Mouse (Mus musculus): ENCODE results near the gene Stat3.
A peak's percentile ranks its signal among the peaks of the same experiment; 100 is the strongest.

The Stat3 gene

GRCm38 (mm10) chr11:100855178-100855577 lies 84.2 kb downstream of the Stat3 start:
- no peak for DNase-seq (ENCODE audit: low read depth, low spot score)

GRCm38 (mm10) chr11:100854268-100854667 lies 85.1 kb downstream of the Stat3 start:
- no peak for DNase-seq (ENCODE audit: low read depth, low spot score)

GRCm38 (mm10) chr11:100853018-100853417 lies 86.3 kb downstream of the Stat3 start:
- no peak for DNase-seq (ENCODE audit: low read depth, low spot score)

GRCm38 (mm10) chr11:100852088-100852487 lies 87.3 kb downstream of the Stat3 start:
- no peak for DNase-seq (ENCODE audit: low read depth, low spot score)

- DNase-seq (ENCODE audit: low read depth, low spot score) = peak; percentile 58
These were observed 88.4 kb downstream of the Stat3 start for GRCm38 (mm10) chr11:100850778-100851528.

- peak; percentile 87 for DNase-seq (ENCODE audit: low read depth, low spot score)
These were observed 89.1 kb downstream of the Stat3 start, which contains the start of gene Stat5b for GRCm38 (mm10) chr11:100850038-100850777. Gene Stat5b (minus strand): TSS chr11:100850724.

GRCm38 (mm10) chr11:100849456-100850037 lies 89.8 kb downstream of the Stat3 start:
- no peak for DNase-seq (ENCODE audit: low read depth, low spot score)

GRCm38 (mm10) chr11:100848789-100849379 lies 90.5 kb downstream of the Stat3 start:
- no peak for DNase-seq (ENCODE audit: low read depth, low spot score)

- DNase-seq (ENCODE audit: low read depth, low spot score) = no peak
These were observed 91.3 kb downstream of the Stat3 start for GRCm38 (mm10) chr11:100848080-100848479.

GRCm38 (mm10) chr11:100847572-100847971 lies 91.8 kb downstream of the Stat3 start:
- no peak for DNase-seq (ENCODE audit: low read depth, low spot score)

GRCm38 (mm10) chr11:100845793-100846192 lies 93.5 kb downstream of the Stat3 start:
- DNase-seq (ENCODE audit: low read depth, low spot score) = no peak

GRCm38 (mm10) chr11:100844121-100844520 lies 95.2 kb downstream of the Stat3 start:
- DNase-seq (ENCODE audit: low read depth, low spot score) = no peak

- no peak for DNase-seq (ENCODE audit: low read depth, low spot score)
These were observed 96.2 kb downstream of the Stat3 start for GRCm38 (mm10) chr11:100843070-100843669.

GRCm38 (mm10) chr11:100842025-100842424 lies 97.3 kb downstream of the Stat3 start:
- no peak for DNase-seq (ENCODE audit: low read depth, low spot score)

- no peak for DNase-seq (ENCODE audit: low read depth, low spot score)
These were observed 98.5 kb downstream of the Stat3 start for GRCm38 (mm10) chr11:100840866-100841265.

GRCm38 (mm10) chr11:100839523-100839922 lies 99.8 kb downstream of the Stat3 start:
- DNase-seq (ENCODE audit: low read depth, low spot score) = no peak

- no peak for DNase-seq (ENCODE audit: low read depth, low spot score)
These were observed 100.4 kb downstream of the Stat3 start for GRCm38 (mm10) chr11:100838894-100839293.

- DNase-seq (ENCODE audit: low read depth, low spot score) = no peak
These were observed 102.2 kb downstream of the Stat3 start for GRCm38 (mm10) chr11:100836923-100837702.

Data from brain, adult 2 months (tissue).